Mouse (Mus musculus) monocyte, adult 59 days (primary cell): Measurements from ENCODE around the gene Glce. TPM values are rescaled to one million over a fixed set of nuclear protein-coding genes. Genes with fewer than 3 reads are reported as not detected.

ENCODE experiments used
- total RNA-seq, 2 experiments: library from RNA; stranded (reverse); gene quantifications; one replicate each; pipeline ENCODE4 v1.2.4; 2023

Glce gene
- total RNA-seq = 1 to 10 TPM; 7.9 to 9.6 TPM

GRCm38 (mm10) chr9:62122508-62123215 is at the start of gene Glce:
Glce (minus strand) TSS chr9:62122655.

GRCm38 (mm10) chr9:62026600-62026999 is 95.9 kb downstream of the Glce start, which contains the start of gene Paqr5:
Paqr5 (minus strand) TSS chr9:62026856.

Other genes with a start within 250 kb of the Glce start
- gene Rplp1, start 208.1 kb downstream of the Glce start, total RNA-seq = 1,000 to 10,000 TPM; 2,314 to 2,441 TPM
- gene Kif23, start 175.9 kb downstream of the Glce start, total RNA-seq = 10 to 100 TPM; 51.5 to 52.3 TPM
- under 1 TPM in 1 of 2 experiments, not detected in 1; 0.94 TPM for gene Paqr5, start 95.8 kb downstream of the Glce start, total RNA-seq
- gene Spesp1, start 159.6 kb upstream of the Glce start, total RNA-seq = not detected
- gene Anp32a, start 218.6 kb upstream of the Glce start, total RNA-seq = 100 to 1,000 TPM; 307 to 372 TPM